Mouse (Mus musculus) thymus, postnatal 4 days (tissue): ENCODE results near the gene Olfr1318.

ENCODE experiments used
- DNase-seq: peaks from one replicate; pipeline ENCODE4 v3.0.0; 2021

Olfr1318 gene

DNA sequence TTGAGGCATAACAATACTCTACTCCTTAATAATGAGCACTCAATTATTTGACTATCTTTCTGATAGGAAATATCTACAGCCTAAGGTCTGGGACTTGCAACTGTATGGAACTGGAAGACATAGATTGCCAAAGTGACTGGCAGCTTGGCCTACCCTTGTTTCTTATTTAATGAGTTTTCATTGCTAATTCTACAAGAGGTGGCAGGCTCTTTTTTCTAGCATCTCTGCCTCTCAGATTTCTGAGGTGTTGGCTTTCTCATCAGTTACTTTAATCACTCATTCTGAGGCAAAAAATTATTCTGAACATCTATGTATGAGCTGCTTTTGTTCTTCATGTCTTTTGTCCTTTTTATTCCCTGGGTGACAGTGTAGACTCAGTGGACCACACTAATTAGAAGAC is at the start of gene Olfr1318:
Gene Olfr1318 (plus strand): TSS at position 301 of the 400 bp plus-strand sequence.
- DNase-seq, result no peak

DNA sequence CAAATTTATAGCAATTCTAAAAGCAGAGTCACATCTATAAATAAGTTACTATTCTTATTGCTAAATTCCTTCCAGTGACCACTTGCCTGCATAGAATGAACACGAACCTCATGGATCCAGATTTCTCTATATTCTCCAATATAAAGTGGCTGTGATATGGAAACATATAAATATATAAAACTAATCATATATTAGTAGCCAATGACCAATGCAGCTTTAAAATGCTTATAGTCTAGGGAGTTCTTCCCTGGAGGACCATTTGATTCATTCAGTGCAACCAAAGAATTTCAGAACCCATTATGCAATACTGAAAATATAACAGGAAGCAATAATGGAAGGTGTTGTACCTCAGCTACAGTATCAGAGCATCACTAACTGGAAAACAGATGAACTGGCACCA is 38.7 kb upstream of the Olfr1318 start, which contains the start of gene Olfr1315-ps1:
Gene Olfr1315-ps1 (minus strand): TSS at position 101 of the 400 bp plus-strand sequence.
- no peak for DNase-seq

DNA sequence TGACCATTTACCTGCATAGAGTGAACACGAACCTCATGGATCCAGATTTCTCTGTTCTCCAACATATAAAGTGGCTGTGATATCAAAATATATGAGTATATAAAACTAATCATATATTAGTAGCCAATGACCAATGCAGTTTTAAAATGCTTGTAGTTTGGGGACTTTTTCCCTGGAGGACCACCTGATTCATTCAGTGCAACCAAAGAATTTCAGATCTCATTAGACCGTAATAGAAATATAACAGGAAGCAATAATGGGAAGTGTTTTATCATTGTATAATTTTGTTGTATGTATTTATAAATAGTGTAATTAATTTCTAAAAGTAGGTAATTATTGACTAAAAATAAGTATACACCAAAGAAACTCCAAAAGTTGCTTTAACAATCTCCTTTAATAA is 19.1 kb upstream of the Olfr1318 start, which contains the start of gene Olfr1316:
Gene Olfr1316 (minus strand): TSS at position 101 of the 400 bp plus-strand sequence.
- no peak for DNase-seq

DNA sequence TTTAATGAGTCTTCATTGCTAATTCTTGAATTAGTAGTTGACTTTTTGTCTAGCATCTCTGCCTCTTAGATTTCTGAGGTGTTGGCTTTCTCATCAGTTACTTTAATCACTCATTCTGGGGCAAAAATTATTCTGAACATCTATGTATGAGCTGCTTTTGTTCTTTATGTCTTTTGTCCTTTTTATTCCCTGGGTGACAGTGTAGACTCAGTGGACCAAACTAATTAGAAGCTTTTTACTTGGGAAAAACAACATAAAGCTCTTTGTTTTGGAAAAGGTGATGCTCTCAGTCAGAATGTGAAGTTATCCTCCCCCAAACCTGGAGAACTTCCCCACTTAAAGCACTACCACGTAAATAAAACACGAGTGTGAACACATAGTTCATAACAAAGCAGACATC is 14.0 kb upstream of the Olfr1318 start, which contains the start of gene Olfr1317:
Gene Olfr1317 (plus strand): TSS at position 301 of the 400 bp plus-strand sequence.
- no peak for DNase-seq

DNA sequence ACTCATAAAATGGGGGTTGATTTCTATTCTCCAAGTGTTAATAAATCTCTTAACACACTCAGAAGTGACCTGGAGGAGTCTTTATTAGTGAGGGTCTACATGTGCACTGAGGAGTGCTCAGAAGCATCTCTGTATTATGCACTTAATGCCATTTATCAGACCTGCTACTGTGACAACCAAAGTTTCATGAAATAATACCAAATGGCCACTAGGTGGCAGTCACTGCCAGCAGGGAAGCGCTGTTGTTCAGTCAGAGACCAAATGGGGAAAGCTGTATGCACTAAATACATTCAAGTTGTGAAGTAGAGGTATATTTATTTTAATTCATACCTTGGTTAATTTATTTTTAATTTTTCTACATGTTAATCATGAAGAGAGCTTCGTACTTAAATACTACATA is 42.9 kb downstream of the Olfr1318 start:
- DNase-seq, result peak; percentile 35

DNA sequence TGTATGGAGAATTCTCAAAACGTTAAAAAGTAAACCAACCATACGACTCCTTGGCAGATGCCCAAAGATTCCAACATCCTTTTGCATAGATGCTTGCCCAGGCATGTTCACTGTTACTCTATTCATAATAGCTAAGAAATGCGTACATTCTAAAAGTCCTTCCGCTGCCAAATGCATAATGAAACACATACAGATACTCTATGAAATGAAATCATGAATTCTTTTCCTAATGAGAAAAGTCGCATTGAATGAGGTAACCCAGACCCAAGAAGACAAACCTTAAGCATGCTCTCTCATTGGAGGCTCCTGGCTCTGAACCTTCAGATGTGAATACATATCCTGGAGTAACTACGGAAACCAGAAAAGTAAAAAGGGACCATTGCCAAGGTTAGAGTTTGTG is 49.1 kb downstream of the Olfr1318 start:
- DNase-seq, result no peak
